Mouse (Mus musculus): ENCODE measurements around the gene Gm10354.
"Not testable (repeated sequence)": the region's sequence is repeated elsewhere in the genome, so short reads cannot be mapped to it uniquely, and the experiment has no call there.

Gm10354 gene

DNA sequence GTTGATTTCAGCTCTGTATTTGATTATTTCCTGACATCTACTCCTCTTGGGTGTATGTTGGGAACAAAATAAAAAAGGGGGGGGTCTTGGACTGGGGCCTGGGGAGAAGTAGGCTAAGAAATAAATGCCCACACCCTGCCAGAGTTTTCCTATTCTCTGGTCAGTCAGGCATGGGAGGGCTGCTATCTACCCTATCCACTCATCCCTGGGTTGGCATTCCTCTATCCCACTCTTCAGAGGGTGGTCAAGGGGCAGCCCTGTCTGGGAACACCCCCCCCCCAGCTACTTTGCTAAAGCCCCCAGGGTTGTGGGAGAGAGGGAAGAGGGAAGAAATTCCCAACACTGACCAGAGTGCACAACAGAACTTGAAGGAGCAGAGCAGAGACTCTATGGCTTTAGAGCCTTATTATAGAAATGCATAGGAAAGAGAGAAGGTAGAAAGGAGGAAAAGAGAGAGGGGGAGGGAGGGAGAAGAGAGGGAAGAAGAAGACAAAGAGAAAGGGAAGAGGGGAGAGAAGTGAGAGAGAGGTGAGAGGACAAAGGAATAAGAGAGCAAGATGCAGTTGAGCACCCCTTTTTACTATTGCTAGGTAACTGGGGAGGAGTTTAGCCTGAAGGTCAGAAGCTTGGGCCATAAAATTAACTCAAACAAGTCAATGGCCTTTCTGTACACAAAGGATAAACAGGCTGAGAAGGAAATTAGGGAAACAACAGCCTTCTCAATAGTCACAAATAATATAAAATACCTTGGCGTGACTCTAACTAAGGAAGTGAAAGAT is 22.6 kb downstream of the Gm10354 start:
- not testable (repeated sequence) for DNase-seq (ENCODE audit: low read depth, low spot score)

DNA sequence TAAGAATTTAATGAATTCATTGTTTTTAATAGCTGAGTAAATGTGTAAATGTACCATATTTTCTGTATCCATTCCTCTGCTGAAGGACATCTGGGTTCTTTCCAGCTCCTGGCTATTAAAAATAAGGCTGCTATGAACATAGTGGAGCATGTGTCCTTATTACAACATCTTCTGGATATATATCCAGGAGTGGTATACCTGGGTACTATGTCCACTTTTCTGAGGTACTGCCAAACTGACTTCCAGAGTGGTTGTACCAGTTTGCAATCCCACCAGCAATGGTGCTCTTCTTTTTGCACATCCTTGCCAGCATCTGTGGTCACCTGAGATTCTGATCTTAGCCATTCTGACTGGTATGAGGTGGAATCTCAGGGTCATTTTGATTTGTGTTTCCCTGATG is 25.1 kb downstream of the Gm10354 start:
- not testable (repeated sequence) for DNase-seq (ENCODE audit: low read depth, low spot score)

DNA sequence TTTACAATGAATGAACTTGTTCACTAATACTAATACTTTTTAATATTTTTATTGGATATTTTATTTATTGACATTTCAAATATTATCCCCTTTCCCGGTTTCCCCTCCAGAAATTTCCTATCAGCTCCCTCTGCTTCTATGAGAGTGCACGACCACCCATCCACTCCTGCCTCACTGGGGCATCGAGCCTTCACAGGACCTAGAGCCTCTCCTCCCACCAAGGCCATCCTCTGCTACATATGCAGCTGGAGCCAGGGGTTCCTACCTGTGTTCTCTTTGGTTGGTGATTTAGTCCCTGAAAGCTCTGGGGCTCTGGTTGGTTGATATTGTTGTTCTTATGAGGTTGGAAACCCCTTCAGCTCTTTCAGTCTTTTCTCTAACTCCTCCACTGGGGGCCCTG is 26.0 kb downstream of the Gm10354 start:
- not testable (repeated sequence) for DNase-seq (ENCODE audit: low read depth, low spot score)

DNA sequence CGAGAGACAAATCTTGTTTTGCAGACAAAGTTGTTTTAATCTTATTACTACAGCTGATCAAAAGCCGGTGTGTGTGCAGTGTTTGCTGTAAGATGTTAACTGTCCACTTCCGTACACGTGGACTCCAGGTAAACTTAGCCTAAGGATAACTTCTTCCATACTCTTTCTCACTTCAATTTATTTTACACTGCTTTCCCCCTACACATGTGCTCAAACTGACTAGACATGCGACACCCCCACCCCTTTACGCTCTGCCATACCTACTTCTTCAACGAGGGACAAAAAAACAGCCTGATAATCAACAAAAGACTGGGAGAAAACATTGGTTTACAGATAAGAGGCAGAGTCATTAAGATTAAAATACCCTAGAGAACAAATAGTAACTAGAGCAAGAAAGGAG is 26.9 kb downstream of the Gm10354 start:
- DNase-seq (ENCODE audit: low read depth, low spot score) = not testable (repeated sequence)

DNA sequence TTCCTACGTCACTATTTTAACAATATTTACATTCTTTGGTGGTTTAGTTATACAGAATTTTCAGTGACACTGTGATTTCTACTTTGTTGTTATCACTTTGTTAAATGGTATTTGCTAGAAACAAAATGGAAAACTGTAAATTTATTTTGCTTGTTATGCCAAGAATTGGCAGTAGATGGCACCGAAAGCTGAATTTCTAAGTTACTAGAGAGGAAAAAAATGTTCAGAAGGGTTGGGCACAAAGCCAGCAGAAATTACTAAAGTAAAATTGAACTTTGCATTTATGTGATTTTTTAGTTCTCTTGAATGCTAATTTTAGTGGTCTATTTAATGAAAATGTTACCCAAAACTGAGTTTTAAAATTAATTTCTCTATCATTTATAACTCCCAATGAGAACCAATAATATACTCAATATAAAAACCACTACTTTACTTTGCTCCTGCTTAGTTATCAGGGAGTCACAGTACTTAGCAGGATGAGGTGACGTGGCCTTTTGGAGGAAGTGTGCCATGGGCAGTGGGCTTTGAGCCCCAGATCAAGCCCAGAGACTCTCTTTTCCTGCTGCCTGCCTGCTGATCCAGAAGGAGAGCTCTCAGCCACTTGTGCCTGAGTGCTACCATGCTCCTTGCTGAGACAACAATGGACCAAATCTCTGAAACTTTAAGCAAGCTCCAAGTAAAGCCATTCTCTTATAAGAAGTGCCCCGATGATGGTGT is 31.1 kb downstream of the Gm10354 start:
- peak; percentile 23 for DNase-seq (ENCODE audit: low read depth, low spot score)

DNA sequence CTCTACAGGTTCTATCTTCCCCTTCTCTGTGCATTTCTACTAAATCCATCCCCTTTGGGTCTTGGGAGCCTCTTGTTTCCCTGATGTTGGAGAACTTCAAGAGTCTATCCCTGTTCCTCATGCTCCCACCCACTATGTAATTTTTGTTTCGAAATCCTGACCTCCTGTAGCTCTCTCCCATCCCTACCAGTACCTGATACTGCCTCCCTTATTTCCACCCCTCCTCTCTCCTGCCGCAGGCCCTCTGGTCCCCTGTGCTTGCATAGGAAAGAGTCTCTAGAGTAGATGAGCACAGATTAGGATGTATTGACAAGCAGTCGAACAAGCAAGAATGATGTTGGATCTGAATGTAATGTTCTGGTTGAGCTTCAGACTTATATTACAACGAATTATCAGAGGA is 33.2 kb downstream of the Gm10354 start:
- not testable (repeated sequence) for DNase-seq (ENCODE audit: low read depth, low spot score)

DNA sequence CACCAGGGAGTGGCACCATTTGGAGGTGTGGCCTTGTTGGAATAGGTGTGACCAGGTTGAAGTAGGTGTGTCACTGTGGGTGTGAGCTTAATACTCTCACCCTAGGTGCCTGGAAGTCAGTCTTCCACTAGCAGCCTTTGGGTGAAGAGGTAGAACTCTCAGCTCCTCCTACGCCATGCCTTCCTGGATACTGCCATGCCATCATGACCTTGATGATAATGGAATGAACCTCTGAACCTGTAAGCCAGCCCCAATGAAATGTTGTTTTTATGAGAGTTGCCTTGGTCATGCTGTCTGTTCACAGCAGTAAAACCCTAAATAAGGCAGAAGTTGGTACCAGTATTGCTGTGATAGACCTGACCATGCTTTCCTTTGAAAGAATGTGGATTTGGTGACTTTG is 37.7 kb downstream of the Gm10354 start:
- not testable (repeated sequence) for DNase-seq (ENCODE audit: low read depth, low spot score)

DNA sequence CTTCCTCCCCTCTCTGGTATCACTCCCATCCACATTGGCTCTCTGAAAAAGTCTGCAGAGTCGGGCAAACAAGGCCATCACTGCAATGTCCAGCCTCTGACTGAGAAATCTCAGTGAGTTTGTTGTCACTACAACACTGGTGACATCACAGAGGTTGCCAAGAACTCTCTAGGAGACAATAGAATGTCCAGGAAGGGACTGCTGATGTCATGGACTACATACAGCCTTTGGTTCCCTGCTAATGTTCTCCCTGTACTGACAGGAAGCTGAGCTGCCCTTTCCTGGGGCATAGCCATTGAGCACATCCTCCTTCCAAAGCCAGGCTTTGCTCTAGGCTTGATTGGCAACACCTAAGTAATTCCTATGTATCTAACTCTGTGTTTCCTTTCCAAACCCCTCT is 40.4 kb downstream of the Gm10354 start, which contains the start of gene Speer4e:
Gene Speer4e (minus strand): TSS at position 101 of the 400 bp plus-strand sequence.
- not testable (repeated sequence) for DNase-seq (ENCODE audit: low read depth, low spot score)

DNA sequence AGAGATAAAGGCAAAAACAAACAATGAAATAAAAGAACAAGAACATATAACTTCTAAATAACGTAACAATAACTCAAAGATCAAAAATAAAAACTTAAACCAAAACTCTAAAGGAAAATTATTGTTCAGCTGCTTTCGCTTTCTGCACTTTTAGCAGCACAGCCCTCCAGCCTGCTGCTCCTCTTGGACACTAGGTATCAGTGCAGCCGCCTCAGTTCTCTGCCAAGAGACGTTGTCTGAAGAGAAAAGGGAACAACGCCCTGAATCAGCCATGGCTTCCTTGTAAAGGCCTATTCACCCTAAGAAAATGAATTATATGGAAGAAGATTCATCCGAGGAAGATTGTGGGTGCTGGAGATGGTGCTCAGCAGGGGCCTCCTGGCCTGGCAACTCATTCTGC is 45.0 kb downstream of the Gm10354 start:
- DNase-seq (ENCODE audit: low read depth, low spot score) = not testable (repeated sequence)

DNA sequence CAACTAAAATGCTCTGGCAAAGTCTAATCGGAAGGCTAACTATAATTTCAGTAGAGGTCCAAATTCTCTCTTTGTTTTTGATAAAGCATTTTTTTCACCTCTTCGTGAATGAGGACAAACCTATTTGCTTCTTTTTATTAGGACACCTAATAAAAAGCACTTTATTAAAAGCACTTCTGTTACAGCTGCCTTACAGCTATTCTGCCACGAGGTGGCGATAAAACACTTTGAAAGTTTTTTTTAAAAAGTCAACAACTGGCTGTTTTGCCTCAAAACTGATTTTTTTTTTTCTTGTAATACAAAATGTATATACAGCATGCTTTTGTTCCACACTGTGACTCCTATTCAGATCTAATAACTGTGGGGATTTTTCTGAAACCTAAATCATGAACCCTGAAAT is 51.7 kb downstream of the Gm10354 start:
- peak; percentile 3 for DNase-seq (ENCODE audit: low read depth, low spot score)

Data from brain, adult 2 months (tissue).